ENCODE assay signal across 25 mouse cellular contexts in the genomic region with DNA sequence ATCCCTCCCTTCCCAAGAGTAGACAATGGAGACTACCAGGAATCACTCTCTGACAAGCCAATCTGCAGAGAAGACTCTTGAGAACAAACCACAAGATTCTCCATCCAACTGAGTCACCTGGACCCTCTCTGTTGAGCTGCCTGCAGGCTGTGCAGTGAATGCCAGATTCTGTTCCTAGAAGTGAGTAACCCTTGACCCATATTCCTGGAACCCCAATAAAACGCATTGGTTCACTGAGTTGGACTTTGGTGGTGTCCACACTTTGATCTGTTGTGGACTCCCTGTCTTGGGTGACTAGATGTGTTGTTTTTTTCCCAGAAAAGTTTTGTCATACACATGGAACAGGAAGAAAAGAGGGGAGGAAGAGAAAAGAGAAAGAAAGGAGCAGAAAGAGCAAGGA. TPM values are rescaled to one million over a fixed set of nuclear protein-coding genes. Genes with fewer than 3 reads are reported as not detected.
A peak's percentile ranks its signal among the peaks of the same experiment; 100 is the strongest.
DNase-seq lines count a peak whose midpoint lies in the region; ATAC-seq and TF ChIP-seq lines count a peak whose summit lies in the region.
"Had no signal": no experiment of that assay in that cellular context is flagged by ENCODE, and none has a peak within 500 bp of the region (broad histone marks: within the 10 kb centered on the region; RNA-seq: fewer than 3 reads in every experiment).

No protein-coding gene starts in this region.

- no peak for ATAC-seq in kidney, embryonic 15.5 days (replicated peaks; ENCODE audit: low FRiP score)
- no peak for ATAC-seq in liver, embryonic 11.5 days (replicated peaks; ENCODE audit: low FRiP score)
- ATAC-seq: CD4-positive, CD25-positive, alpha-beta regulatory T cell, adult 4 months; forebrain, embryonic 14.5 days; forebrain, postnatal 0 days had no signal

- H3K9ac ChIP-seq in kidney, embryonic 15.5 days: no peak overlapping the region
- H3K9ac ChIP-seq in liver, adult 2 months (ENCODE audit: low read depth, low read length): no peak overlapping the region
- H3K9ac ChIP-seq in liver, embryonic 11.5 days (ENCODE audit: low read depth, low read length): no peak overlapping the region
- H3K9ac ChIP-seq: embryonic facial prominence, embryonic 12.5 days; embryonic facial prominence, embryonic 15.5 days; forebrain, postnatal 0 days; heart, embryonic 12.5 days; heart, embryonic 15.5 days; hindbrain, embryonic 14.5 days had no signal

- H3K9me3 ChIP-seq in kidney, embryonic 15.5 days (replicated peaks): no peaks in the 10 kb centered on the region
- H3K9me3 ChIP-seq in liver, embryonic 11.5 days (ENCODE audit: control insufficient read depth, low read length): no peaks in the 10 kb centered on the region
- H3K9me3 ChIP-seq: embryonic facial prominence, embryonic 15.5 days; heart, embryonic 15.5 days had no signal

- no peaks in the 10 kb centered on the region for H3K79me2 ChIP-seq in liver, adult 2 months (ENCODE audit: control insufficient read depth, insufficient read depth, low read length)

- 57% methylated on average over 1 of the region's 1 CpGs for WGBS in kidney, adult 2 months
- WGBS in kidney, embryonic 15.5 days: 77% methylated on average over 1 of the region's 1 CpGs
- WGBS in liver, adult 2 months: 21% methylated on average over 1 of the region's 1 CpGs
- 70% methylated on average over 1 of the region's 1 CpGs for WGBS in liver, embryonic 11.5 days
- WGBS in small intestine, adult 2 months: 24% methylated on average over 1 of the region's 1 CpGs

- H3K4me3 ChIP-seq in kidney, adult 2 months (ENCODE audit: insufficient read depth, low read depth, low read length): no peak overlapping the region
- H3K4me3 ChIP-seq in kidney, embryonic 15.5 days (replicated peaks): no peak overlapping the region
- no peak overlapping the region for H3K4me3 ChIP-seq in liver, adult 2 months (ENCODE audit: insufficient read depth, low read depth, low read length)
- H3K4me3 ChIP-seq in liver, embryonic 11.5 days (ENCODE audit: low read depth, low read length): no peak overlapping the region
- no peak overlapping the region for H3K4me3 ChIP-seq in small intestine, adult 2 months (ENCODE audit: low read depth, low read length)
- H3K4me3 ChIP-seq: embryonic facial prominence, embryonic 12.5 days; embryonic facial prominence, embryonic 15.5 days; heart, embryonic 12.5 days; heart, embryonic 15.5 days had no signal

- H3K27me3 ChIP-seq in kidney, adult 2 months (replicated peaks; ENCODE audit: control insufficient read depth, insufficient read depth, low read length): no peaks in the 10 kb centered on the region
- no peaks in the 10 kb centered on the region for H3K27me3 ChIP-seq in kidney, embryonic 15.5 days
- H3K27me3 ChIP-seq in liver, adult 2 months (ENCODE audit: control insufficient read depth, insufficient read depth, low read length): no peaks in the 10 kb centered on the region
- H3K27me3 ChIP-seq in liver, embryonic 11.5 days (replicated peaks; ENCODE audit: control insufficient read depth, insufficient read depth, low read length): no peaks in the 10 kb centered on the region
- H3K27me3 ChIP-seq in small intestine, adult 2 months (ENCODE audit: control insufficient read depth, insufficient read depth, low read length): no peaks in the 10 kb centered on the region
- H3K27me3 ChIP-seq: embryonic facial prominence, embryonic 15.5 days; heart, embryonic 15.5 days had no signal

- no peak overlapping the region for H3K27ac ChIP-seq in kidney, adult 2 months (ENCODE audit: insufficient read depth, low read depth, low read length)
- H3K27ac ChIP-seq in kidney, embryonic 15.5 days: no peak overlapping the region
- no peak overlapping the region for H3K27ac ChIP-seq in liver, adult 2 months (replicated peaks; ENCODE audit: insufficient read depth, low read depth, low read length)
- H3K27ac ChIP-seq in liver, embryonic 11.5 days (ENCODE audit: low read depth, low read length): no peak overlapping the region
- H3K27ac ChIP-seq in small intestine, adult 2 months (ENCODE audit: insufficient read depth, low read depth, low read length): peak overlapping the region; percentile 90
- H3K27ac ChIP-seq: embryonic facial prominence, embryonic 12.5 days; embryonic facial prominence, embryonic 15.5 days; heart, embryonic 15.5 days; hindbrain, embryonic 14.5 days had no signal

- H3K4me1 ChIP-seq in kidney, adult 2 months (ENCODE audit: control insufficient read depth, insufficient read depth, low read length): peaks cover 18% of the 10 kb centered on the region
- no peaks in the 10 kb centered on the region for H3K4me1 ChIP-seq in kidney, embryonic 15.5 days
- H3K4me1 ChIP-seq in liver, adult 2 months (ENCODE audit: control insufficient read depth, insufficient read depth, low read length): peaks cover 7% of the 10 kb centered on the region
- H3K4me1 ChIP-seq in liver, embryonic 11.5 days (replicated peaks; ENCODE audit: control insufficient read depth, insufficient read depth, low read length): peaks cover 16% of the 10 kb centered on the region
- H3K4me1 ChIP-seq in small intestine, adult 2 months (ENCODE audit: control insufficient read depth, insufficient read depth, insufficient read length, low read length): peaks cover 33% of the 10 kb centered on the region
- H3K4me1 ChIP-seq: embryonic facial prominence, embryonic 12.5 days; embryonic facial prominence, embryonic 15.5 days had no signal

- no peak for TF ChIP-seq POLR2A in kidney, adult 2 months (IDR thresholded peaks at IDR 0.05; ENCODE audit: low read depth, low read length)
- no peak for TF ChIP-seq POLR2A in liver, adult 2 months (IDR thresholded peaks at IDR 0.05; ENCODE audit: extremely low read depth, insufficient read depth, low read length)
- no peak for TF ChIP-seq POLR2A in small intestine, adult 2 months (IDR thresholded peaks at IDR 0.05; ENCODE audit: low read depth, low read length)

- peak; percentile 93 for DNase-seq in kidney, adult 2 months
- DNase-seq in liver, adult 2 months (ENCODE audit: extremely low read depth, low read depth, low spot score): peak; percentile 50
- DNase-seq in liver, embryonic 11.5 days (ENCODE audit: low spot score): no peak
- no peak for DNase-seq in frontal cortex, postnatal 14 days (ENCODE audit: low spot score in 2 of 2)
- DNase-seq: adrenal gland, adult 2 months; adrenal gland, postnatal 14 days; cerebellum, adult 11 months; cerebellum, adult 2 months; cerebellum, adult 9-11 months; cerebellum, postnatal 25 days; forebrain, postnatal 0 days; gastrocnemius, postnatal 25 days; heart, adult 18-20 months; heart, postnatal 10 days; heart, postnatal 4 days had no signal

- TF ChIP-seq CTCF in kidney, adult 2 months (conservative IDR thresholded peaks at IDR 0.05; ENCODE audit: insufficient read depth, insufficient read length, low read depth, low read length): no peak
- no peak for TF ChIP-seq CTCF in liver, adult 2 months (IDR thresholded peaks at IDR 0.05; ENCODE audit: low read depth, low read length)
- TF ChIP-seq CTCF in small intestine, adult 2 months (IDR thresholded peaks at IDR 0.05; ENCODE audit: extremely low read depth, insufficient read length, insufficient replicate concordance, low read depth, low read length): no peak

- no peaks in the 10 kb centered on the region for H3K36me3 ChIP-seq in kidney, adult 2 months (ENCODE audit: control insufficient read depth, insufficient read depth, low read length)
- no peaks in the 10 kb centered on the region for H3K36me3 ChIP-seq in kidney, embryonic 15.5 days
- H3K36me3 ChIP-seq in liver, adult 2 months (ENCODE audit: control insufficient read depth, insufficient read depth, low read length): no peaks in the 10 kb centered on the region
- H3K36me3 ChIP-seq in liver, embryonic 11.5 days (ENCODE audit: control insufficient read depth, insufficient read depth, low read length): no peaks in the 10 kb centered on the region
- H3K36me3 ChIP-seq in small intestine, adult 2 months (ENCODE audit: control insufficient read depth, insufficient read depth, low read length): no peaks in the 10 kb centered on the region
- H3K36me3 ChIP-seq: embryonic facial prominence, embryonic 12.5 days; embryonic facial prominence, embryonic 15.5 days; heart, embryonic 12.5 days; heart, embryonic 15.5 days had no signal

- no peak overlapping the region for H3K4me2 ChIP-seq in kidney, embryonic 15.5 days
- no peak overlapping the region for H3K4me2 ChIP-seq in liver, embryonic 11.5 days
- H3K4me2 ChIP-seq: embryonic facial prominence, embryonic 12.5 days; embryonic facial prominence, embryonic 15.5 days; heart, embryonic 12.5 days; heart, embryonic 15.5 days; hindbrain, embryonic 14.5 days had no signal

RNA-seq across cellular contexts. Expression of a gene that starts 8.2 kb away (rescaled TPM):
- 20.4 and 25.7 TPM in 2 replicates for polyA plus RNA-seq in kidney, adult 2 months (2012; rRNA removed)
- polyA plus RNA-seq in kidney, embryonic 15.5 days (2015; fragmentation: Nextera tagmentation; extraction: Ambion mirVana): 45.7 and 46.5 TPM in 2 replicates
- total RNA-seq in liver, adult 2 months (2014; rRNA removed): 4.2 and 4.4 TPM in 2 replicates
- polyA plus RNA-seq in liver, adult 2 months (2012; rRNA removed): 7.3 and 7.8 TPM in 2 replicates
- 42.9 and 44.6 TPM in 2 replicates for polyA plus RNA-seq in liver, embryonic 11.5 days (2014; fragmentation: Nextera tagmentation; extraction: Ambion mirVana)
- 13.5 and 19.7 TPM in 2 replicates for polyA plus RNA-seq in small intestine, adult 2 months (2012; rRNA removed)

RNA-seq across cellular contexts. Expression of a gene that starts 24.9 kb away (rescaled TPM):
- polyA plus RNA-seq in kidney, adult 2 months (2012; rRNA removed): 7.2 and 8.9 TPM in 2 replicates
- 3.3 and 4.0 TPM in 2 replicates for polyA plus RNA-seq in kidney, embryonic 15.5 days (2015; fragmentation: Nextera tagmentation; extraction: Ambion mirVana)
- 0.13 and 0.18 TPM in 2 replicates for total RNA-seq in liver, adult 2 months (2014; rRNA removed)
- 0.15 TPM in 2 replicates for polyA plus RNA-seq in liver, adult 2 months (2012; rRNA removed)
- 1.6 and 2.0 TPM in 2 replicates for polyA plus RNA-seq in liver, embryonic 11.5 days (2014; fragmentation: Nextera tagmentation; extraction: Ambion mirVana)
- 0.53 and 1.1 TPM in 2 replicates for polyA plus RNA-seq in small intestine, adult 2 months (2012; rRNA removed)
- total RNA-seq: MEL had no signal

Comparison
In these comparisons a context has a peak if more than half of its experiments do, and no peak if none do; other contexts are left out.
1. DNase-seq: peak in kidney, adult 2 months (single experiment) and liver, adult 2 months (single experiment); none in liver, embryonic 11.5 days (single experiment) and frontal cortex, postnatal 14 days (0 of 2).